Mouse (Mus musculus) lung, embryonic 16.5 days (tissue): ENCODE results near the gene Zfp784. TPM values are rescaled to one million over a fixed set of nuclear protein-coding genes. Genes with fewer than 3 reads are reported as not detected.

Experiments
- ATAC-seq: fragments of 200-750 bp; cut with Nextera tagmentation; 2 replicates; pipeline ENCODE4 v1.8.0; 2017; ENCODE audit warnings: low read depth, mild to moderate bottlenecking, moderate library complexity
- H3K27ac ChIP-seq: fragments of 300-500 bp; sonication (generic); 2 replicates; pipeline ENCODE4 v1.5.1; 2014; ENCODE audit warnings: mild to moderate bottlenecking, control low read depth, low read length
- H3K27me3 ChIP-seq: fragments of 300-500 bp; sonication (generic); 2 replicates; pipeline ENCODE4 v1.6.1; 2014; ENCODE audit warnings: low read depth, low read length, mixed read lengths; ENCODE audit not compliant: control insufficient read depth, insufficient read depth
- H3K36me3 ChIP-seq: fragments of 300-500 bp; sonication (generic); 2 replicates; pipeline ENCODE4 v1.6.1; 2014; ENCODE audit warnings: low read length; ENCODE audit not compliant: control insufficient read depth, insufficient read depth
- H3K4me1 ChIP-seq: fragments of 300-500 bp; sonication (generic); replicated peaks from 2 replicates; pipeline ENCODE4 v1.6.1; 2014; ENCODE audit warnings: low read length, mixed read lengths; ENCODE audit not compliant: control insufficient read depth, insufficient read depth
- H3K4me2 ChIP-seq: fragments of 300-500 bp; sonication (generic); 2 replicates; pipeline ENCODE4 v1.6.1; 2014; ENCODE audit warnings: low read depth, low read length, control low read depth
- H3K4me3 ChIP-seq: fragments of 300-500 bp; sonication (generic); 2 replicates; pipeline ENCODE4 v1.5.1; 2014; ENCODE audit warnings: mild to moderate bottlenecking, low read length, control low read depth
- H3K9ac ChIP-seq: fragments of 300-500 bp; sonication (generic); 2 replicates; pipeline ENCODE4 v1.6.1; 2014; ENCODE audit warnings: low read length, control low read depth
- H3K9me3 ChIP-seq: fragments of 300-500 bp; sonication (generic); 2 replicates; pipeline ENCODE4 v1.6.1; 2016; ENCODE audit warnings: low read length; ENCODE audit not compliant: control insufficient read depth
- WGBS: fragments of 180-500 bp; shearing (Covaris S2); extraction: QIAGEN DNeasy Blood & Tissue Kit; methylation state at CpG from one replicate; pipeline ENCODE4 v1.1.7; 2014; 5-methylcytosine and 5-hydroxymethylcytosine counted together
- polyA plus RNA-seq: library from polyadenylated mRNA; unstranded; fragments of >200 nt; fragmentation: Nextera tagmentation; extraction: Ambion mirVana; gene quantifications from 2 replicates; pipeline ENCODE4 v1.2.1, GENCODE M21; 2015

Gene Zfp784
- 4.9 and 7.0 TPM in 2 replicates for polyA plus RNA-seq

GRCm38 (mm10) chr7:5038109-5038732, at the start of gene Zfp784:
Gene Zfp784 (minus strand): TSS chr7:5038446.
- Histone ChIP-seq H3K9ac (peak within 1 kb of the TSS; percentile 92), H3K27me3 (no peaks in the 10 kb centered on the region), H3K4me2 (peak within 1 kb of the TSS; percentile 67), H3K27ac (peak within 1 kb of the TSS; percentile 97), H3K4me1 (peaks cover 12% of the 10 kb centered on the region; the same call in 1 of the 2 replicates), H3K4me3 (peak within 1 kb of the TSS; percentile 90), H3K9me3 (peaks cover 5% of the 10 kb centered on the region; the same call in 1 of the 2 replicates), H3K36me3 (peaks cover 28% of the 10 kb centered on the region)
- WGBS, result under 1% methylated on average over 48 of the region's 48 CpGs
- ATAC-seq, result peak; percentile 97

- 79% methylated on average over 4 of the region's 4 CpGs for WGBS
- H3K9ac ChIP-seq, result no peak overlapping the region
Measured at GRCm38 (mm10) chr7:5087886-5088285, 49.6 kb upstream of the Zfp784 start.

GRCm38 (mm10) chr7:5086921-5087440, 48.7 kb upstream of the Zfp784 start:
- no peak overlapping the region for H3K27ac ChIP-seq
- H3K9me3 ChIP-seq, result no peaks in the 10 kb centered on the region
- H3K4me1 ChIP-seq, result peaks cover 6% of the 10 kb centered on the region
- H3K36me3 ChIP-seq, result peaks cover 28% of the 10 kb centered on the region
- no peak overlapping the region for H3K9ac ChIP-seq
- H3K4me2 ChIP-seq, result no peak overlapping the region
- ATAC-seq, result no peak
- no peaks in the 10 kb centered on the region for H3K27me3 ChIP-seq
- WGBS, result 86% methylated on average over 5 of the region's 5 CpGs
- H3K4me3 ChIP-seq, result no peak overlapping the region

More at GRCm38 (mm10) chr7:5087886-5088285, 49.6 kb upstream of the Zfp784 start:
- H3K4me2 ChIP-seq, result no peak overlapping the region
- H3K36me3 ChIP-seq, result peaks cover 32% of the 10 kb centered on the region
- H3K4me1 ChIP-seq, result no peaks in the 10 kb centered on the region
- no peak overlapping the region for H3K27ac ChIP-seq
- H3K4me3 ChIP-seq, result no peak overlapping the region
- ATAC-seq, result no peak
- no peaks in the 10 kb centered on the region for H3K27me3 ChIP-seq
- no peaks in the 10 kb centered on the region for H3K9me3 ChIP-seq

GRCm38 (mm10) chr7:5085512-5085911, 47.3 kb upstream of the Zfp784 start:
- H3K9me3 ChIP-seq, result no peaks in the 10 kb centered on the region
- H3K9ac ChIP-seq, result no peak overlapping the region
- no peak overlapping the region for H3K27ac ChIP-seq
- H3K4me3 ChIP-seq, result no peak overlapping the region
- H3K36me3 ChIP-seq, result peaks cover 20% of the 10 kb centered on the region
- H3K4me1 ChIP-seq, result peaks cover 17% of the 10 kb centered on the region
- H3K4me2 ChIP-seq, result no peak overlapping the region
- ATAC-seq, result no peak
- no peaks in the 10 kb centered on the region for H3K27me3 ChIP-seq
- WGBS, result 93% methylated on average over 1 of the region's 1 CpGs

- Histone ChIP-seq H3K36me3 (peaks cover 15% of the 10 kb centered on the region; the same call in 1 of the 2 replicates), H3K4me3 (no peak overlapping the region), H3K4me2 (no peak overlapping the region), H3K9ac (no peak overlapping the region), H3K27ac (no peak overlapping the region), H3K27me3 (no peaks in the 10 kb centered on the region), H3K4me1 (peaks cover 17% of the 10 kb centered on the region), H3K9me3 (no peaks in the 10 kb centered on the region)
- WGBS, result 90% methylated on average over 18 of the region's 18 CpGs
- ATAC-seq, result no peak
Measured at GRCm38 (mm10) chr7:5083325-5084105, 45.3 kb upstream of the Zfp784 start.

- no peaks in the 10 kb centered on the region for H3K27me3 ChIP-seq
- H3K9ac ChIP-seq, result 0 out of 2 replicates have a peak overlapping the region, but pooled peaks have one; percentile 42
- H3K36me3 ChIP-seq, result peaks cover 24% of the 10 kb centered on the region
- WGBS, result 94% methylated on average over 2 of the region's 2 CpGs
- no peak for ATAC-seq
- H3K4me2 ChIP-seq, result peak overlapping the region; percentile 84; the same call in 1 of the 2 replicates
- peaks cover 17% of the 10 kb centered on the region for H3K4me1 ChIP-seq
- H3K9me3 ChIP-seq, result no peaks in the 10 kb centered on the region
- H3K4me3 ChIP-seq, result no peak overlapping the region
- no peak overlapping the region for H3K27ac ChIP-seq
Measured at GRCm38 (mm10) chr7:5081939-5082338, 43.7 kb upstream of the Zfp784 start.

DNA sequence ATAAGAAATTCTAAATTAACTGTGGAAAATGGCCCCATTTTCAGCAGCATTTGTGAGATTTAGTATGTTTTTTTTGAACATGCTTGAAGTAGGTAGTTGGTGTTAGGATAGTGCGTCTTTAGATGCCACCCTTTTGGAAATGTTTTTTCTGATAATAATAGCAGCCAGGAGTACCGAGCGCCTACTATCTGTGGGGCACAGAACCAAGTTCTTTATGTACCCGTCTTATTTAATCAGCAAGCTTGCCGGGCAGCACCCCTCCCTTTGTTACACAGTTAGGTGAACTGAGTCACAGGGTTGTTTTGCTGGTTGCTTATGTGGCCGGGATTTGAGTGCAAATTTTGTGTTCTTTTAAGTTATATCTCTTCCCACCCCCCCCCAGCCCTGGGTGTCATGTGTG, 43.0 kb upstream of the Zfp784 start:
- 60% methylated on average over 6 of the region's 6 CpGs for WGBS
- no peaks in the 10 kb centered on the region for H3K27me3 ChIP-seq
- no peak for ATAC-seq
- peaks cover 17% of the 10 kb centered on the region for H3K4me1 ChIP-seq
- H3K27ac ChIP-seq, result no peak overlapping the region
- H3K4me3 ChIP-seq, result peak overlapping the region; percentile 97
- H3K36me3 ChIP-seq, result peaks cover 29% of the 10 kb centered on the region
- peak overlapping the region; percentile 84 for H3K4me2 ChIP-seq
- no peaks in the 10 kb centered on the region for H3K9me3 ChIP-seq
- H3K9ac ChIP-seq, result peak overlapping the region; percentile 99

GRCm38 (mm10) chr7:5080815-5081214, 42.6 kb upstream of the Zfp784 start:
- H3K27me3 ChIP-seq, result no peaks in the 10 kb centered on the region
- H3K9ac ChIP-seq, result peak overlapping the region; percentile 99
- peak overlapping the region; percentile 84 for H3K4me2 ChIP-seq
- no peak for ATAC-seq
- WGBS, result 8% methylated on average over 6 of the region's 6 CpGs
- H3K36me3 ChIP-seq, result peaks cover 32% of the 10 kb centered on the region
- H3K4me1 ChIP-seq, result peaks cover 17% of the 10 kb centered on the region
- H3K4me3 ChIP-seq, result peak overlapping the region; percentile 97
- H3K27ac ChIP-seq, result peak overlapping the region; percentile 94
- H3K9me3 ChIP-seq, result no peaks in the 10 kb centered on the region
